Mouse (Mus musculus): ENCODE data around the gene Slamf1. TPM values are rescaled to one million over a fixed set of nuclear protein-coding genes. Genes with fewer than 3 reads are reported as not detected.

The Slamf1 gene
- total and polyA plus RNA-seq, 3 experiments, result 0.73 to 1.3 TPM; not detected in 1

DNA sequence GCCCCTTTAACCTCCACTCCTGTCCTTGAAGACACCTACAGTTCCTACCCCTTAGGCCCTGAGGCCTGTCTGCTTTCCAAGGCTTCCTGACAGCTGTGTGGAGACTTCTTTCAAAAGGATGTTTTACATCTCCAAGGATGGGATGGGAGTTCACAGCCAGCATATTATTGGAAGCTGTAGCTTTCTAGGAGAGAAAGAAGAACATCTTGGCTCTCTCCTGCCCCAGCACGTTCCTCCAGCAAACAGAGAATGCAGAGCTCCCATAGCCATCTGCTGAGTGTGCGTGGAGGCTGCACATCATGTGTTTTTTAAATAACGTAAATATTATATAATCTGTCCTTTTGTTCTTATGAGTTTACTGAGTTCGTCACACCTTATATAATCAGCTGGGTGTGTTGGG is 8.9 kb downstream of the Slamf1 start:
- no peak overlapping the region for H3K4me3 ChIP-seq (ENCODE audit: control insufficient read depth in 1 of 2, insufficient read depth in 1 of 2, low read depth in 2 of 2, low read length in 2 of 2)

DNA sequence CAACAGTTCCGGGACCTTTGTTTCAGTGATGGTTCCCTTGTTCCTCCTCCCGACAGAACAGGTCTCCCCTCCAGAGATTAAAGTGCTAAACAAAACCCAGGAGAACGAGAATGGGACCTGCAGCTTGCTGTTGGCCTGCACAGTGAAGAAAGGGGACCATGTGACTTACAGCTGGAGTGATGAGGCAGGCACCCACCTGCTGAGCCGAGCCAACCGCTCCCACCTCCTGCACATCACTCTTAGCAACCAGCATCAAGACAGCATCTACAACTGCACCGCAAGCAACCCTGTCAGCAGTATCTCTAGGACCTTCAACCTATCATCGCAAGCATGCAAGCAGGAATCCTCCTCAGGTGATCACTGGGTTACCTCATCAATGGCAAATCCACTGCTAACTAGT is 10.1 kb downstream of the Slamf1 start:
- H3K9ac ChIP-seq (ENCODE audit: control insufficient read depth, low read depth, low read length, poor library complexity, severe bottlenecking), result no peak overlapping the region
- TF ChIP-seq GABPA (IDR thresholded peaks at IDR 0.05; ENCODE audit: low read depth, low read length) (no peak), RCOR1 (IDR thresholded peaks at IDR 0.05; ENCODE audit: low read depth, low read length) (no peak), ZKSCAN1 (IDR thresholded peaks at IDR 0.05; ENCODE audit: low read depth, low read length) (no peak), USF1 (IDR thresholded peaks at IDR 0.05; ENCODE audit: low read depth, low read length) (no peak), CHD1 (IDR thresholded peaks at IDR 0.05; ENCODE audit: low read depth, low read length) (no peak), MYC (IDR thresholded peaks at IDR 0.05; ENCODE audit: low read depth, low read length) (no peak), NRF1 (IDR thresholded peaks at IDR 0.05; ENCODE audit: insufficient read depth, low read depth, low read length, poor library complexity, severe bottlenecking) (no peak), EP300 (IDR thresholded peaks at IDR 0.05; ENCODE audit: low read depth in 1 of 2, low read length in 2 of 2) (no peak)
- no peak for DNase-seq (ENCODE audit: low read depth, low spot score)
- H3K27me3 ChIP-seq (ENCODE audit: control insufficient read depth in 1 of 2, insufficient read depth in 2 of 2, low read length in 2 of 2), result no peaks in the 10 kb centered on the region
- peaks cover 0 to 12% of the 10 kb centered on the region in 2 experiments; a peak in 2 of 4 replicates for H3K36me3 ChIP-seq (ENCODE audit: control insufficient read depth in 1 of 2, insufficient read depth in 2 of 2, low read length in 2 of 2)
- no peaks in the 10 kb centered on the region for H3K79me2 ChIP-seq (ENCODE audit: control insufficient read depth, insufficient read depth, low read length, poor library complexity)
- no peak overlapping the region for H3K27ac ChIP-seq (ENCODE audit: control insufficient read depth, low read depth, low read length)
- H3K4me3 ChIP-seq (ENCODE audit: control insufficient read depth in 1 of 2, insufficient read depth in 1 of 2, low read depth in 2 of 2, low read length in 2 of 2), result no peak overlapping the region
- H3K9me3 ChIP-seq (replicated peaks; ENCODE audit: insufficient read depth, low read length), result no peaks in the 10 kb centered on the region
- peaks cover 4 to 17% of the 10 kb centered on the region in 2 experiments for H3K4me1 ChIP-seq (ENCODE audit: control insufficient read depth in 1 of 2, insufficient read depth in 2 of 2, low read length in 2 of 2)

More for the DNA sequence above, 8.9 kb downstream of the Slamf1 start:
- Histone ChIP-seq H3K9ac (ENCODE audit: control insufficient read depth, low read depth, low read length, poor library complexity, severe bottlenecking) (no peak overlapping the region), H3K27ac (ENCODE audit: control insufficient read depth, low read depth, low read length) (no peak overlapping the region), H3K36me3 (ENCODE audit: control insufficient read depth in 1 of 2, insufficient read depth in 2 of 2, low read length in 2 of 2) (peaks cover 0 to 10% of the 10 kb centered on the region in 2 experiments; a peak in 2 of 4 replicates), H3K9me3 (replicated peaks; ENCODE audit: insufficient read depth, low read length) (no peaks in the 10 kb centered on the region), H3K4me1 (ENCODE audit: control insufficient read depth in 1 of 2, insufficient read depth in 2 of 2, low read length in 2 of 2) (peaks cover 4 to 14% of the 10 kb centered on the region in 2 experiments), H3K79me2 (ENCODE audit: control insufficient read depth, insufficient read depth, low read length, poor library complexity) (no peaks in the 10 kb centered on the region), H3K27me3 (ENCODE audit: control insufficient read depth in 1 of 2, insufficient read depth in 2 of 2, low read length in 2 of 2) (no peaks in the 10 kb centered on the region)
- TF ChIP-seq ELF1 (IDR thresholded peaks at IDR 0.05; ENCODE audit: low read depth, low read length) (no peak), ZNF384 (IDR thresholded peaks at IDR 0.05; ENCODE audit: low read depth, low read length) (no peak), ZC3H11A (IDR thresholded peaks at IDR 0.05; ENCODE audit: low read depth, low read length) (no peak), JUND (IDR thresholded peaks at IDR 0.05; ENCODE audit: low read depth, low read length) (no peak), HCFC1 (IDR thresholded peaks at IDR 0.05; ENCODE audit: low read depth, low read length) (no peak), GABPA (IDR thresholded peaks at IDR 0.05; ENCODE audit: low read depth, low read length) (no peak), POLR2AphosphoS5 (IDR thresholded peaks at IDR 0.05; ENCODE audit: borderline replicate concordance, low read depth, low read length) (no peak), RAD21 (IDR thresholded peaks at IDR 0.05; ENCODE audit: low read depth, low read length) (no peak)
- DNase-seq (ENCODE audit: low read depth, low spot score), result no peak

Data from MEL (cell line).